Mouse (Mus musculus) myocyte (in vitro differentiated cells): ENCODE data around the gene Thbs3.

Source experiments
- CEBPB ChIP-seq: IDR thresholded peaks from 2 replicates; pipeline ENCODE4 v1.6.1; 2011; ENCODE audit warnings: mild to moderate bottlenecking, moderate library complexity; ENCODE audit not compliant: poor library complexity, insufficient read depth, severe bottlenecking
- E2F4 ChIP-seq: IDR thresholded peaks from one replicate; pipeline ENCODE4 v1.6.1; 2011; ENCODE audit warnings: mild to moderate bottlenecking, control low read depth, moderate library complexity; ENCODE audit not compliant: insufficient read depth
- MYOD1 ChIP-seq, 3 experiments: IDR thresholded peaks; one replicate each; pipeline ENCODE4 v1.6.1; 2011; ENCODE audit warnings: control low read depth in 2 of 3, low read depth in 2 of 3, mild to moderate bottlenecking in 2 of 3, moderate library complexity in 1 of 3; ENCODE audit not compliant: insufficient read length in 2 of 3, control insufficient read depth in 1 of 3
- MYOG ChIP-seq, 3 experiments: IDR thresholded peaks; one replicate each; pipeline ENCODE4 v1.6.1; 2011; ENCODE audit warnings: control low read depth in 2 of 3, low read depth in 2 of 3, mild to moderate bottlenecking in 2 of 3; ENCODE audit not compliant: insufficient read length in 2 of 3, control insufficient read depth in 1 of 3, insufficient read depth in 1 of 3
- POLR2A ChIP-seq: IDR thresholded peaks from one replicate; pipeline ENCODE4 v1.6.1; 2011; ENCODE audit warnings: low read depth, mild to moderate bottlenecking, control low read depth, moderate library complexity; ENCODE audit not compliant: insufficient read length
- SRF ChIP-seq: IDR thresholded peaks from one replicate; pipeline ENCODE4 v1.6.1; 2011; ENCODE audit warnings: low read depth; ENCODE audit not compliant: control insufficient read depth, insufficient read length
- TCF12 ChIP-seq: IDR thresholded peaks from one replicate; pipeline ENCODE4 v1.6.1; 2011; ENCODE audit warnings: mild to moderate bottlenecking, control low read depth; ENCODE audit not compliant: poor library complexity, insufficient read depth, severe bottlenecking

GRCm38 (mm10) chr3:89259076-89259475 is 44.1 kb downstream of the Thbs3 start, which contains the start of gene Dpm3:
- TF ChIP-seq MYOG (IDR thresholded peaks at IDR 0.05; ENCODE audit: control insufficient read depth in 1 of 3, insufficient read depth in 1 of 3, insufficient read length in 2 of 3, low read depth in 2 of 3): no peak
- TF ChIP-seq SRF: no peak
- no peak for TF ChIP-seq E2F4
- no peak for TF ChIP-seq POLR2A
- TF ChIP-seq MYOD1 (IDR thresholded peaks at IDR 0.05; ENCODE audit: control insufficient read depth in 1 of 3, insufficient read length in 2 of 3, low read depth in 2 of 3): no peak
- no peak for TF ChIP-seq TCF12
- no peak for TF ChIP-seq CEBPB
